Mouse (Mus musculus) hindbrain, embryonic 13.5 days (tissue): ENCODE measurements around the gene Btbd17. TPM values are rescaled to one million over a fixed set of nuclear protein-coding genes. Genes with fewer than 3 reads are reported as not detected.

Experiments
- ATAC-seq: fragments of 200-750 bp; cut with Nextera tagmentation; 2 replicates; pipeline ENCODE4 v1.8.0; 2017; ENCODE audit warnings: moderate TSS enrichment; ENCODE audit not compliant: low FRiP score
- H3K27ac ChIP-seq: fragments of 300-500 bp; sonication (generic); 2 replicates; pipeline ENCODE4 v1.5.1; 2015; ENCODE audit warnings: inconsistent platforms, mild to moderate bottlenecking, moderate library complexity
- H3K27me3 ChIP-seq: fragments of 300-500 bp; sonication (generic); 2 replicates; pipeline ENCODE4 v1.6.1; 2015; ENCODE audit warnings: mild to moderate bottlenecking, inconsistent platforms
- H3K36me3 ChIP-seq: fragments of 300-500 bp; sonication (generic); 2 replicates; pipeline ENCODE4 v1.6.1; 2015; ENCODE audit warnings: mild to moderate bottlenecking, inconsistent platforms
- H3K4me1 ChIP-seq: fragments of 300-500 bp; sonication (generic); replicated peaks from 2 replicates; pipeline ENCODE4 v1.6.1; 2015; ENCODE audit warnings: inconsistent platforms
- H3K4me2 ChIP-seq: fragments of 300-500 bp; sonication (generic); 2 replicates; pipeline ENCODE4 v1.6.1; 2015; ENCODE audit warnings: inconsistent platforms, mild to moderate bottlenecking, moderate library complexity
- H3K4me3 ChIP-seq: fragments of 300-500 bp; sonication (generic); 2 replicates; pipeline ENCODE4 v1.5.1; 2015; ENCODE audit warnings: mild to moderate bottlenecking, inconsistent platforms
- H3K9ac ChIP-seq: fragments of 300-500 bp; sonication (generic); 2 replicates; pipeline ENCODE4 v1.6.1; 2015; ENCODE audit warnings: mild to moderate bottlenecking, inconsistent platforms
- H3K9me3 ChIP-seq: fragments of 300-500 bp; sonication (generic); 2 replicates; pipeline ENCODE4 v1.6.1; 2016; ENCODE audit warnings: inconsistent platforms
- WGBS: fragments of 180-500 bp; shearing (Covaris S2); methylation state at CpG from one replicate; pipeline ENCODE4 v1.1.7; 2015; 5-methylcytosine and 5-hydroxymethylcytosine counted together
- polyA plus RNA-seq: library from polyadenylated mRNA; unstranded; fragments of >200 nt; fragmentation: Nextera tagmentation; extraction: Ambion mirVana; gene quantifications from 2 replicates; pipeline ENCODE4 v1.2.1, GENCODE M21; 2015

Btbd17 gene
- polyA plus RNA-seq, result 21.4 and 22.3 TPM in 2 replicates

DNA sequence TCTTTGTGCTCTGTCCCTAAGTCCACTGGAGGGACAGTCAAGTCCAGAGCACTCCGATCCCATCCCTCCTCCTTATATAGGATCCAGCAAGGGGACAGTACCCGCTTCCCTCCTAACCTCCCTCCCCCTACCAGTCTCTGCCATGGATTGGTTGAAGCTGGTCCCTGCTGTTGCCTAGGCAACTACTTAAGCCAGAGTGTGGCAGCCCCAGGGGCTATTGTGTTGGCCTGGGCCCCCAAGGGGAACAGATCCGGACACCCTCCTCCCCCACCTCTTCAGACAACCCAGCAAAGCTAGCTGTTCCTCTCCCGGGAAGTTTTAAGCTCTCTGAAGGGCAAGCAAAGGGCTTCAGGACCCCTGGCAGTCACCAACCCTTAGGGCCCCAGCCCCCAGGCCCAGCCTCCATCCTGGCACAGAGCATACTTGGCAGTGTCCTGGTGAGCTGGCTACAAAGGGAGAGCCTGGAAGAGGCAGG is at the start of gene Btbd17:
Btbd17 (minus strand) TSS at position 98 of the 475 bp plus-strand sequence.
- peak; percentile 83 for ATAC-seq
- 0% methylated on average over 4 of the region's 4 CpGs for WGBS
- Histone ChIP-seq H3K27me3 (peaks cover 20% of the 10 kb centered on the region), H3K4me3 (peak within 1 kb of the TSS; percentile 38), H3K4me1 (peaks cover 62% of the 10 kb centered on the region), H3K36me3 (no peaks in the 10 kb centered on the region), H3K27ac (peak within 1 kb of the TSS; percentile 98), H3K9ac (peak within 1 kb of the TSS; percentile 56), H3K9me3 (no peaks in the 10 kb centered on the region), H3K4me2 (peak within 1 kb of the TSS; percentile 91)

DNA sequence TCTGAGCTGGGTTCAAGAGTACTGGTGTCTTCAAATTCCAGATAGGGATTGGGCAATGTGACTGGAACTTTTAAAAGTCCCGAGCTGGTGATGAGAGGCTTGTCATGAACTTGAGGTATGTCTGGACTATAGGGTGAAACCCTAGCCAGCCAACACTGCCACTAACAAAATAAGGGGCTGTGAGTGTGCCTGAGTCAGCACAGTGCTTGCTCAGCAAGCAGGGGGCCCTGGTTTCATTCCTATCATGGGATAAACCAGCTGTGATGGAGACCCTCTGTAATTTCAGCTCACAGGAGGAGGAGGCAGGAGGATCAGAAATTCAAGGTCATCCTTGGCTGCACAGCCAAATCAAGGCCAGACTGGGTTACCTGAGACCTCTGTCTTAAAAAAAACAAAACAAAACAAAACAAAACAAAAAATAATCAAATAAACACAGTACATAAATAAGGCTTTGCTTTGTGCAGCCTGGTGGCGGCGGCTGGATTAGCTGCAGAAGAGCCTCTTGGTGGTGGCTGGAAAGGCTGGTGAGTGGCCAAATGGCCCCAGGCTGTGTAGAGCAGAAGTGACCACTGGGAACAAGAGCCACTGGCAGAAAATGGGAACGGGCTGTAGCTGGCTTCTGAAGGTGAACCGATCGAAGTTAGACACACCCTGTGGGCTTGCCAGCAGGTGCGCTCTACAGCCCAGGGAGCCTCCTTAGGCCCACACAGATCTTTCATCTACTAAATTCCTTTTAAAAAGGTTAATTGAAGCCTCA is 48.9 kb upstream of the Btbd17 start:
- no peak overlapping the region for H3K9ac ChIP-seq
- WGBS, result 78% methylated on average over 7 of the region's 7 CpGs

DNA sequence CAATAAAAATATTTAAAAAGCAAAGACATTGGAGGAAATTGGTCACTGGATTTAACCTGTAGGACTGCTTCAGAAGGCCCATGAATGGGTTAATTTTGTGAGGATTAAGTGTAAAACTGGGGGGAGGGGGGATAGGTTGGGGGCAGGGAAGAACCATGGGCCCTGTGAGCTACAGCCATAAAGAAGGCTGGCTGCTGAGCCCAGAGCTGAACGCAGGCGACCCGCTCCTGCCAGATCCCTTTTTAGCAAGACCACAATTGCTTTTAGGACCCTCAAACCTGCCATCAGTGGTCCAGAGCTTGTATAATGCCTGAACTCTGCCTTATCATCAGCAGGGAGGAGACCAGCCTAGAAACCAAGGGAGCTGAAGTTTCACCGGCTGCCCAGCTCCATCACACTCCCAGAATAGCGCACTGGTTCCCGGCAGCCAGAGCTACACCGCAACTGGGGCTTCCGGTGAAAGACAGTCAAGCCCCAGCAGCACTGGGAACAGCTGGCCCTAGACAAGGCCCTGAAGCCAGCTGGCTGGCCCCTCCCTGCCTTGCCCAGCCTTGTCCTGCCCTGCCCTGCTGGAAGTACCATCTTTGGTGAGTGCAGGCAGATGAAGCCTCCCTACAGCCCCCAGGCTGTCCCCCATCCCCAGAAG is 48.2 kb upstream of the Btbd17 start:
- peak overlapping the region; percentile 12; the same call in 1 of the 2 replicates for H3K27ac ChIP-seq
- no peak overlapping the region for H3K4me2 ChIP-seq
- peaks cover 16% of the 10 kb centered on the region for H3K4me1 ChIP-seq
- H3K27me3 ChIP-seq, result peaks cover 12% of the 10 kb centered on the region
- H3K36me3 ChIP-seq, result no peaks in the 10 kb centered on the region
- ATAC-seq, result no peak
- H3K9me3 ChIP-seq, result 0 out of 2 replicates have a peak, but pooled peaks cover 6% of the 10 kb centered on the region
- no peak overlapping the region for H3K4me3 ChIP-seq
- H3K9ac ChIP-seq, result no peak overlapping the region
- WGBS, result 14% methylated on average over 8 of the region's 8 CpGs

More for the DNA sequence above, 48.9 kb upstream of the Btbd17 start:
- ATAC-seq, result no peak
- peaks cover 19% of the 10 kb centered on the region for H3K27me3 ChIP-seq
- no peak overlapping the region for H3K4me2 ChIP-seq
- no peaks in the 10 kb centered on the region for H3K36me3 ChIP-seq
- H3K4me1 ChIP-seq, result peaks cover 20% of the 10 kb centered on the region
- H3K27ac ChIP-seq, result peak overlapping the region; percentile 12; the same call in 1 of the 2 replicates
- H3K4me3 ChIP-seq, result no peak overlapping the region
- 0 out of 2 replicates have a peak, but pooled peaks cover 6% of the 10 kb centered on the region for H3K9me3 ChIP-seq

DNA sequence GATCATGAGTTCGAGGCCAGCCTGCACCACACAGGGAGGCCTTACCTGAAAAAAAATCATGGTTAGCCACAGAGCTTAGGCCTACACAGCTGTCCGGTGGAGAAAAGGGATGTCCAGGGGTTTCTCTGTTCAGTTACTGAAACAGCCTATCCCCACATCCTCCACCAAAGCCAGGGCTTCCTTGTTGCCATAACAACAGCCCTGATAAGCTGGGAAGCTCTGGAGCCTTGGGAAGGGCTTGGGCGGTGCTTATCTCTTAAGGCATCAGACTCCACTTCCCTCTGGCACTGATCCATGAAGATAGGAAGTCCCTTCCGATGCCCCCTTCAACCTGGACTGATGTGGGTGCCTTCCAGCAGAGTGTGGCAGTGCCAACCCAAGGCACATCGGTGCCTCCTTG is 37.4 kb upstream of the Btbd17 start:
- no peak for ATAC-seq
- H3K27me3 ChIP-seq, result no peaks in the 10 kb centered on the region
- no peak overlapping the region for H3K4me2 ChIP-seq
- H3K9me3 ChIP-seq, result no peaks in the 10 kb centered on the region
- no peak overlapping the region for H3K9ac ChIP-seq
- peaks cover 13% of the 10 kb centered on the region for H3K4me1 ChIP-seq
- H3K36me3 ChIP-seq, result no peaks in the 10 kb centered on the region
- 71% methylated on average over 5 of the region's 5 CpGs for WGBS
- H3K4me3 ChIP-seq, result no peak overlapping the region
- H3K27ac ChIP-seq, result no peak overlapping the region

DNA sequence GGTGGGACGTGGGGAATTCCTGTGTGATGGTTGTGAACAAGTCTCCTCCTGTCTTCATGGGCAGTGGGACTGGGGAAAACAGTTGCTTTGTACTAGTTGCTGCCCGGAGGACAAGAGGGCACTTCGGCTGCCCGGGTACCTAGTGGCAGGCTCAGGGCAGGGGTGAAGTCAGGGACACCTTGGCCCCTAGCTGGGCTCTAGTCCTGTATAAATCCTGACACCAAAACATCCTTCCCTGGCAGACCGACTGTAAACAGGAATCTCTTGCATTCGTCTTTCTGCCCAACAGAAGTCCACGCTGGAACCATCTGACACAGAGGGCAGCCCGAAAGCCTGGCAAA is 34.7 kb upstream of the Btbd17 start:
- Histone ChIP-seq H3K27ac (no peak overlapping the region), H3K4me2 (peak overlapping the region; percentile 52), H3K27me3 (0 out of 2 replicates have a peak, but pooled peaks cover under 1% of the 10 kb centered on the region), H3K4me1 (peaks cover 13% of the 10 kb centered on the region), H3K4me3 (0 out of 2 replicates have a peak overlapping the region, but pooled peaks have one; percentile 17), H3K9me3 (no peaks in the 10 kb centered on the region), H3K9ac (no peak overlapping the region), H3K36me3 (no peaks in the 10 kb centered on the region)
- WGBS, result 18% methylated on average over 8 of the region's 8 CpGs
- ATAC-seq, result no peak

DNA sequence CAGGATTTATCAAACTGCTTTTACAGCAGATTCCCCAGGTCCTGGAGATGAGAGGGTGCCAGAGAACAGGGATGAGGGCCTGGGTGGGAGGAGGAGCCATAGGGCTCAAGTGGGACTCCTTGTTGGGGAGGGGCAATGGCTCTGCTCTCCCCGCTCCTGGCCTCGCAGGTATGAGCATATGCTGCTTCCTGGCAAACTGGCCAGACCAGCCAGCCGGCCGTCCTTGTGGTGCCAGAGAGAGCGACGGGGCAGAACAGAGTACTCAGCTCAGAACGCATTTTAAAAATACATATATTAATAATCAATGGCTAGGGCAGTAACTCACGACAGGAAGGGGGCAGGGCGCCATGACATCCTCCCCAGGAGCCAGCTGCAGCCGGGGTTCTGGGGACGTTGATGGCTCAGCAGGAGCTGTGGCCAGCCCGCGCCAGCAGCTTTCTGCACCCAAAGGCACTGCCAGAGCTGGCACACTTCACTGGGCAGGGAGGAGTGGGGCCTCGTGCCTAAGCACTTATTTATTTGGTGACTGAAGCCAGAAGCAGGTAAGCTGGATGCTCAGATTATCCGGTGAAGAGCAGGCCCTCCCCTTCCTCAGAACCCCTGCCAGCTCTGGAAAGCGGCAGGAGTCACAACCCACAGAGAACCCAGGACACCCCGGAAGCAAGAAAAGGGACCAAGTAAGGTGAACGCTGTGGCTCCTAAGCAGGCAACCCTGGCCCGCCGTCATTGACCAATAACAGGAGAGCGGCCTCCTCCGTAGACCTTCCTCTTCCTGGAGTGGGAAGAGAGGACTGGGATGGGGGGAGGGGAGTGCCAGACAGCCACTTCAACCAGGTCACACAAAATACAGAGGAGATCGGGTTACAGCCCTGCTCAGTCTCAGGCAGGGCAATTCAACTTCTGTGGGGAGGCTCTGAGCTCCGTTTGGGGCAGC is 34.0 kb upstream of the Btbd17 start:
- Histone ChIP-seq H3K27ac (0 out of 2 replicates have a peak overlapping the region, but pooled peaks have one; percentile 30), H3K9me3 (no peaks in the 10 kb centered on the region), H3K9ac (peak overlapping the region; percentile 64), H3K4me2 (peak overlapping the region; percentile 52), H3K36me3 (no peaks in the 10 kb centered on the region), H3K27me3 (0 out of 2 replicates have a peak, but pooled peaks cover 4% of the 10 kb centered on the region), H3K4me1 (peaks cover 13% of the 10 kb centered on the region), H3K4me3 (peak overlapping the region; percentile 17; the same call in 1 of the 2 replicates)
- WGBS, result 11% methylated on average over 24 of the region's 24 CpGs
- ATAC-seq, result peak; percentile 24

DNA sequence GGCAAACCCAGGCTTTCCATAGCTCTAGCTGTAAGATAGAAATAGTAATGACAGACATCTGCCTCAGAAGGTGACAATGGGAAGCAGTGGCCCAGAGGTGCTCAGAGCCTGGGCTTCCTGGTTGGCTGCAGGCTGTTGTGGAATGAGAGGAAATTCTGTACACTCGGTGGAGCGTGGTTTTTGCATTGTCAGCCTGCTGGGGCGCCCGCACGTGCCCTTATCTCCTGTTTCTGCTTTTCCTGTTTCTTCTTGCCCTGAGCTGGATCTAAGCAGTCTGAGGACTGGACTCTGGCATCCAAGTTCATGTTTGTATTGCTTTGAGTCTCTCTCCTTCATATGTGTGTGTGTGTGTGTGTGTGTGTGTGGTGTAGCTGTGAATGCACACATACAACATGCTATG is 30.9 kb upstream of the Btbd17 start:
- Histone ChIP-seq H3K36me3 (no peaks in the 10 kb centered on the region), H3K27ac (no peak overlapping the region), H3K4me3 (no peak overlapping the region), H3K4me1 (peaks cover 33% of the 10 kb centered on the region), H3K9me3 (no peaks in the 10 kb centered on the region), H3K9ac (no peak overlapping the region), H3K4me2 (no peak overlapping the region), H3K27me3 (peaks cover 4% of the 10 kb centered on the region; the same call in 1 of the 2 replicates)
- ATAC-seq, result no peak
- 63% methylated on average over 5 of the region's 5 CpGs for WGBS

DNA sequence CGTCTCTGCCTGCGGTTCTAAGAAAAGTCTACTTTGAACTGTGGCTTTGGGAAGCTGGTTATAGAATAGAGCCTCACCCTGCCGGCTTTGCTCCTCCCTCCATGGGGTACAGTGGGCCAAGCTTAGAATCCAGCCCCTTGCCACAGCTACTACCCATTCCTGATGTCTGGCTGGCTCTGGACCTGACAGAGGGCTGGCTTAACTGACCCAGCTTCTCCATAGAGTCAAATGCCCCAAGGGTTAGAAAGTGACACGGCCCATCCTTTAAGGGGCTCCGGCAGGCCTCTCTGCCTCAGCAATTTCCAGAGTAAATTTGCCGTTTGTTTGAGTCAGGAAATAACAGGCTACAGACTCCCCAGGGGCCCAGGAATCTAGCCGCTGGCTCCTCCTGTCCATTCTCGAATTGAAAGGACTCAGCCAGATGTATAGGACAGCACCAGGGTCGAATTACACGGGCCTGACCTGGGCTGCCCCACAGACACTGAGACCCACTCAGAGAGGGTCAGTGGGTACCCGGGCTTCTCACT is 27.5 kb upstream of the Btbd17 start:
- Histone ChIP-seq H3K4me2 (no peak overlapping the region; the same call in 1 of the 2 replicates), H3K4me1 (peaks cover 32% of the 10 kb centered on the region), H3K36me3 (no peaks in the 10 kb centered on the region), H3K27me3 (peaks cover 4% of the 10 kb centered on the region; the same call in 1 of the 2 replicates), H3K9me3 (no peaks in the 10 kb centered on the region), H3K4me3 (no peak overlapping the region), H3K9ac (no peak overlapping the region), H3K27ac (peak overlapping the region; percentile 59)
- WGBS, result 1% methylated on average over 11 of the region's 11 CpGs
- 0 out of 2 replicates have a peak, but pooled peaks have one; percentile 28 for ATAC-seq

DNA sequence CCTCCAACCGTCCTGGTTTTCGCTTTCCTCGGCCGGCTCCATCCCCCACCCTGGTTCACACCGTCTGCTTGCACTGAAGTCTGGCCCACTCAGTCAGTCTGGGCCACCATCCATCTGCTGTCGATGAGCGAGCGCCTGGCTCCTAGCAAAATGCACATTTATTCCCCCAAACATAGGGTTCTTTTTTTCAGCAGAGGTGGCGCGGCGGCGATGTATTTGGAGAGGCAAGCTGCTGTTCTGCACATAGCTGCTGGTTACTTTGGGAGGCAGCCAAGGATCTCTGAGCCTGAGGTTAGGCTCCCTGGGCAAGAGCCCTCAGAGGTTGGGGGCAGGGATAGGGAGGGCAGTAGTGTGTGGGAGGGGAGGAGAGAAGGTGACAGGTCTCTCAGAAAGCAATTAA is 27.0 kb upstream of the Btbd17 start:
- Histone ChIP-seq H3K4me2 (no peak overlapping the region; the same call in 1 of the 2 replicates), H3K4me1 (peaks cover 32% of the 10 kb centered on the region), H3K9ac (no peak overlapping the region), H3K27me3 (peaks cover 4% of the 10 kb centered on the region; the same call in 1 of the 2 replicates), H3K9me3 (no peaks in the 10 kb centered on the region), H3K36me3 (no peaks in the 10 kb centered on the region), H3K4me3 (no peak overlapping the region), H3K27ac (peak overlapping the region; percentile 59)
- WGBS, result 44% methylated on average over 12 of the region's 12 CpGs
- ATAC-seq, result no peak

DNA sequence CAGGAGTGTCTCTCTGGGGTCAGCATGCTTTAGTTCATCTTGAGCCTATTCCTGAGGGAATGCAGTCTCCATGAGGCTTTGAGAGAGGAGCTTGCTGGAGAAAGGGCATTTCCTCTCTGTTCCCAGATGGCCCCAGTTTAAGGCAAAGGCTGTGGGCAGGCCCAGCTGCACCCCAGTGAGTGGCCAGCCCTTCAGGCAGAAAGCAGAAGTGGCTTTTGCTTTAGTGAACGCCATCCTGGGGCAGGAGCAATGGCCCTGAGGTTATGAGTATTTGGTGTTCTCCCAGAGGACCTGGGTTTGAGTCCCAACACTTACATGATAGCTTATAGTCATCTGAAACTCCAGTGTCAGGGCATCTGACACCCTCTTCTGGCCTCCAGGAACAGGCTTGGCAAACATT is 25.6 kb upstream of the Btbd17 start:
- H3K4me3 ChIP-seq, result no peak overlapping the region

DNA sequence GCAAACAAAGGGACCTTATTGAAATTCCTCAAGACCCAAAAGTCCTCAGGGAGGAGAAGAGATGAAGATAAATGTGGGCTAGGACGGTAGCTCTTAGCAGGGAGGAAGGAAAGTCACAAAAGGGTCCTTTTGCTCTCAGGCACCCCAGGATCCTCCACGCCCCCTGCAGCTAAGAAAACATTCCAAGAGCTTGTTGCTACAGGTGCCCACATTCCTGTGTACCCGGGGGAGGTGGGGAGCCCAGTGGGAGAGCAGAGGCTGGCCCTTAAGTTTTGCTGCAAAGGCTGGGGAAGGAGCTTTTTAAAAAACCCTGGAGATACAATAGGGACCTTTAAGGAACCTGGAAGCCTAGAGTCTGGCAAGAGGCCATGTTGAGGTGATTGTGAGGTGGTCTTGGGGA is 24.7 kb upstream of the Btbd17 start:
- Histone ChIP-seq H3K9me3 (no peaks in the 10 kb centered on the region), H3K27ac (no peak overlapping the region), H3K36me3 (no peaks in the 10 kb centered on the region), H3K4me3 (no peak overlapping the region), H3K4me2 (no peak overlapping the region), H3K4me1 (peaks cover 32% of the 10 kb centered on the region), H3K27me3 (peaks cover 9% of the 10 kb centered on the region; the same call in 1 of the 2 replicates), H3K9ac (no peak overlapping the region)
- WGBS, result 41% methylated on average over 3 of the region's 3 CpGs
- ATAC-seq, result no peak

More for the DNA sequence above, 25.6 kb upstream of the Btbd17 start:
- no peak for ATAC-seq
- H3K9me3 ChIP-seq, result no peaks in the 10 kb centered on the region
- H3K4me1 ChIP-seq, result peaks cover 32% of the 10 kb centered on the region
- no peak overlapping the region for H3K27ac ChIP-seq
- H3K4me2 ChIP-seq, result no peak overlapping the region
- no peaks in the 10 kb centered on the region for H3K36me3 ChIP-seq
- 74% methylated on average over 1 of the region's 1 CpGs for WGBS
- H3K9ac ChIP-seq, result no peak overlapping the region
- peaks cover 9% of the 10 kb centered on the region; the same call in 1 of the 2 replicates for H3K27me3 ChIP-seq
